Mouse (Mus musculus): ENCODE results near the gene Fam133b.

DNA sequence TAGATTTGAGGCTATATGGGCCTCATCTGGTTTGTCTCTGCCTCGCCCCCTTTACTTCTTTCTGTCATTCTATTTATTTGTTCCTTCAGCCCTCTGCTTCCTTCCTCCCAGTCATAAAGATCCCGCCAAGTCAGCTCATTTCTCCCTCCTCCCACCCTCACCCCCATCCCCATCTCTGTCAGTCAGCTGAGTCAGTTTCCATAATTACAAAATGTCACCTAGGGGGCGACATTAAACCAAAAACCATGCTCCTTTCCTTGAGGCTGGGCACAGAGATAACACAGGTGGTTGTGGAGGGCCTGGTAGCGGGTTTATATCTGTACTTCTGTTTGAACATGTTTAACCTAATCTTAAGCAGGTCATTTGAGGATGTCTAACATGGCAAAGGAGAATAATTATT lies 31.0 kb upstream of the Fam133b start:
- peak; percentile 4 for TF ChIP-seq CTCF (IDR thresholded peaks at IDR 0.05; ENCODE audit: low read depth, low read length)
- TF ChIP-seq EP300 (IDR thresholded peaks at IDR 0.05; ENCODE audit: insufficient read depth, low read depth, low read length) = no peak

All from ES-Bruce4 (cell line).